Mouse (Mus musculus): ENCODE measurements at regions not wholly inside any gene's neighbourhood (a gene's known extent, or its start where the extent isn't known, plus 50 kb on each side); places are given as distances from the start of the nearest gene placed in this dataset.

- TF ChIP-seq MAX (IDR thresholded peaks at IDR 0.05; ENCODE audit: low read length) (no peak), POLR2A (IDR thresholded peaks at IDR 0.05; ENCODE audit: control insufficient read depth in 1 of 2, insufficient read depth in 1 of 2, low read depth in 1 of 2, low read length in 2 of 2, poor library complexity in 1 of 2) (no peak), GABPA (IDR thresholded peaks at IDR 0.05; ENCODE audit: low read depth, low read length) (no peak), RCOR1 (IDR thresholded peaks at IDR 0.05; ENCODE audit: low read depth, low read length) (no peak), MYC (IDR thresholded peaks at IDR 0.05; ENCODE audit: low read depth, low read length) (no peak)
Observed at GRCm38 (mm10) chr1:137814556-137814955, 361.0 kb downstream of the Ptprc start.

All from MEL (cell line).